Mouse (Mus musculus) inflammation-experienced regulatory T-cells, adult 6 months (primary cell): ENCODE measurements around the gene Gclc. TPM values are rescaled to one million over a fixed set of nuclear protein-coding genes. Genes with fewer than 3 reads are reported as not detected.
"Not testable (repeated sequence)": the region's sequence is repeated elsewhere in the genome, so short reads cannot be mapped to it uniquely, and the experiment has no call there.

Experiments used
- ATAC-seq: one replicate; pipeline ENCODE4 v1.8.0; 2017
- polyA plus RNA-seq, 3 experiments: library from polyadenylated mRNA; unstranded; fragments of 100-300 nt; shearing (Covaris generic); gene quantifications; one replicate each; pipeline ENCODE4 v1.2.1; 2017

Gclc gene
- polyA plus RNA-seq, 3 experiments from 2014 or later: 7.6 to 11.1 (median 10.8) TPM

DNA sequence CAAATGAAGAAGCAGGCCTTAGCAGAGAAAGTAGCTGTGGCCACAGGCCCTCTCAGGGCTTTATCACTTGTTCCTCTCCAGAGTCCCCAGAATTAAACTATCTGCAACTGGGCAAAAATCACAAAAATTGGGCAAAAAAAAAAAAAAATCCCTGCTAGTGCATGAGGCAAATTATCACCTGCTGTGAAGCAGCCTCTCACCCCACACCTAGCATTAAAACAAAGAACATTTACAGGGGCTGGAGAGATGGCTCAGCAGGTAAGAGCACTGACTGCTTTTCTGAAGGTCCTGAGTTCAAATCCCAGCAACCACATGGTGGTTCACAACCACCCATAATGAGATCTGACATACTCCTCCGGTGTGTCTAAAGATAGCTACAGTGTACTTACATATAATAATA, 6.0 kb upstream of the Gclc start:
- not testable (repeated sequence) for ATAC-seq

DNA sequence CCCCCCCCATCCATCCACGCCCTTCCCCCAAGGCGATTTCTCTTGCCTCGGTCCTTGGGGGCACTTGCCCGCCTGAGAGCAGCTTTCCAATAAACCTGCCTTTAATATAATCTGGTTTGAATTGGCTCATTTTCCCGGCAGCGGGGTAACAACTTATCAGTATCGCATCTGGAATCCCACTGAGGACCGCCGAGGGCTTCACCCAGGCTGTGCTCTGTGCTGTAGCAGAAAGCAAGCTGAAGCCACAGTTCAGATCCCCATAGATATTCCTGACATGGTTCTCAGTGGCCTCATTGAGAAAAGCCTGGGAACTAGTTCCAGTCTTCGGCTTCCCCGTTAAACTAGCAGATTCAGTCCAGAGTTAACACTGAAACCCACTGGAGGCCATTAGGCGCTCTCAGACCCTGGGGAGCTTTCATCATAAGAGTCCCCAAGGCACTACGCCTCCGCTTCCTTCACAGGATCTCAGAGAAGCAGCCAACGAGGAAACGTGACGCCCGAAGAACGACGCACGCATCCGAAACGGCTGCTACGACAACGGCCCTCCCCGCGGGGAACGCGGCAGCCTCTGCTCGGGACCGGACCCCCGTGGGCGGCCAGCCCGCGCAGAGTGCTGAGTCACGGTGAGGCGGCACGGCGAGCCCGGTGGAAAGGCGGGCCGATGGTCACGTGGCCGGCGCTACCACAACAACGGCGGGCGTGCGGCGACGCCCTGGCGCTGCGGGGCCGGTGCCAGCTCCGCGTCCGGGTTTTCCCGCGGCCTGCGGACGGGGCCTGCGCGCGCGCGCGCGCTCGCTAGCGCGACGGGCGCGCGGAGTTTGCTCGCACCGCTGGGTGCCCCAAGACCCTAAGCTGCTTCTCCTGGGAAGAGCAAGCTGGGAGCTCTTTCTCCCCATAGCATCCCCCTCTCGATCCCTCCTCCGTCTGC, 3.9 kb upstream of the Gclc start:
- ATAC-seq: peak; percentile 85

GRCm38 (mm10) chr9:77751091-77751521, 3.2 kb upstream of the Gclc start:
- peak; percentile 12 for ATAC-seq

- ATAC-seq: peak; percentile 33
Observed at GRCm38 (mm10) chr9:77754728-77755402, 530 bp downstream of the Gclc start.

GRCm38 (mm10) chr9:77755403-77755784, 1.1 kb downstream of the Gclc start:
- ATAC-seq: no peak

DNA sequence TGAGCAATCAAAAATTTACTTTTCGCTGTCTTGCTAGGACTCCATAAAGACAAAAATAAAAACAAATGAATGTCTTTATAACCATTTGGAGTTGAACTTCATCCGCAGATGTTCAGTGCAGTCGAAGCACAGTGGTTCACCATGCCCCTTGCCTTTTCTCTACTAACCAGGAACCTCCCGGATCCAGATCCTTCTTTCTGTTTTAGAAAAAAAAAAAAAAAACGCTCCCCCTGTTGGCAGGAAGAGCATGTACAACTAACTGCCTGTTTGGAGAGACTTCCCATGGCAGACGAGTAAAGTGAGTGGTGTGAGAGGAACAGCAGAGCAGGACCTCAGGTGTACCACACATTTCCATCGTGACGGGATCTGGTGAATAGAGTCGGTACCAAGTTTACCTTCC, 1.7 kb downstream of the Gclc start:
- ATAC-seq: peak; percentile 49

- ATAC-seq: no peak
Observed at GRCm38 (mm10) chr9:77757331-77757730, 3.0 kb downstream of the Gclc start.

GRCm38 (mm10) chr9:77758481-77758880, 4.1 kb downstream of the Gclc start:
- ATAC-seq: no peak

GRCm38 (mm10) chr9:77759111-77759510, 4.8 kb downstream of the Gclc start:
- no peak for ATAC-seq

- ATAC-seq: no peak
Observed at GRCm38 (mm10) chr9:77759756-77760155, 5.4 kb downstream of the Gclc start.

DNA sequence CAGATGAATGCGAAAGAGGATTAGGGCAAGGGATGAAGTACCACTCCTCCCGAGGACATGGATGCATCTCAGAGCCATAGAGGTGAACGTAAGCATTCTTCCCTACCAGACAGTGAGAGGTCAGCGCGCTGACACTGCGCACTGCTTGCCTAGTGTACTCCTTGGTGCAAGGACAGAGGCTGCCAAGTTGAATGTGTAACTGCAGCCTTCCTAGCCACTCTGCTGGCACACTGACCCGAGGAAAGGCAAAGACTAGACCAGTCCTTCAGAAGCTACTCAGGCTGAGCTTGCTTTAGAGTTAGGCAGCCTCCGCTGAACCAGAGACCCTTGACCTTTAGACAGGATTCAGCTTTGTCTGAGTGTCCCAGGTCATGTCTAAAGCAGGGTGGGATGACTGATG, 11.9 kb downstream of the Gclc start:
- no peak for ATAC-seq

- no peak for ATAC-seq
Observed at GRCm38 (mm10) chr9:77766767-77767166, 12.4 kb downstream of the Gclc start.

DNA sequence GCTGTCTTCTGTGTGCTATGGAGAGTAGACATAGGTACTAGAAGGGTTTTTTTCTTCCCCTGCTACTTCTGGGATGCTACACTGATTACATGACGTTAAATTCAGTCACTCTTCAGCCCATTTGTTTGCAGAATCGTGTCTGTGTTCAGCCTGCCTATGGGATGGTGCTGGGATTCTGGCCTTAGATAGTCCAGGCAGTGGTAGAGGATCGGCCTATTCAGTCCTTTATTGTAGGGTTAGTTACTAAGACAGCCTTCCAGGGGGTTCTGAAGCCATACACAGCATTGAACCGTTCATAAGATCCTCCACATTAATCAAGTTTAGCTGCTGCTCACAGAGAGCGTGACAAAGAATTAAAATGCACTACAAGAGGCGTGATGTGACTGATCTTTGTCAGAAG, 16.6 kb downstream of the Gclc start:
- ATAC-seq: no peak

GRCm38 (mm10) chr9:77771330-77771729, 17.0 kb downstream of the Gclc start:
- no peak for ATAC-seq

DNA sequence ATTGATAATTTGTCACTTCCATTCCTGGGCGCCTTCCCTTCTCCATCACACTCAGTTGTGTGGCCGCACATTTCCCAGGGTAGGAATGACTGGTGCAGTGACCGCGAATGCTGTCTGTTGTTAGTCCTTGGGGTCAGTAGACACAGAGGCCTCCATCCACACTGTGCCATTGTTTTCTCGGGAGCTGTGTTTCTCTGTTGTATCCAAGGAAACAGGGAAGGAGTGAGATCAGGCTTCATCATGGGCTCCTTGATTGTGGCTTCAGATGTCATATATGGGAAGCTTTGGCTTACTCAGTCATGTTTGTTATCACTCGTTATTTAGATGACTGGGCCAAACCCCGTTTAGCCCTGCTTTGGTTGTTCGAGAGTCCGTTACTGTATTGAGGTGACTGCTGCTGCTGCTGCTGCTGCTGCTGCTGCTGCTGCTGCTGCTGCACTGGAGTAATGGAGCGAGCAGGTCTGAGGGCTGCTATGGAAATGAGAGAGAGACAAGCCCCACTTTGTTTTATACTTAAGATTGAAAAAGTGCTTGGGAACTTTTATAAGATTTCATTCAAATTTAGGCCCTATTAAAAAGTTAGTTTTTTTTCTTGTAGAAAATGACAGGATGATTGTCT, 17.5 kb downstream of the Gclc start:
- no peak for ATAC-seq

- no peak for ATAC-seq
Observed at GRCm38 (mm10) chr9:77776720-77777515, 22.6 kb downstream of the Gclc start.

GRCm38 (mm10) chr9:77777622-77778021, 23.3 kb downstream of the Gclc start:
- ATAC-seq: no peak

DNA sequence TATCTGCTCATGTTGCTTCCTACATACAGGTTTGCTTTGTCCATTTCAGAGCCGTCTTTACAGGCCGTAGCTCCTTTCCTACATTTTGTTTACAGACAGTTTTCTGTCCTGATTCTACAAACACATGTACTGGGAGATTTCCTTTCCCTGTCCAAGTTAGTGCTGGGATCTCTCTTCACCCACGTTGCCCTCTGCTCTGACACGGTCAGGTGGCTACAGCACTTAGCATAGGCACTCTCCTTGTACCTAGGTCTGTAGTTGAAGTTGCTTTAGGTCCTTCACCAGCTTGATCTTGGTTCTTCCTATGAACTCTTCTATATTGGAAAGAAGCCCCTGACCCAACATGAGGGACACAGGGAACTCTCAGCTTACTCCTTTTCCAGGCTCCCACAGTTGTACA, 25.4 kb downstream of the Gclc start:
- ATAC-seq: no peak

- no peak for ATAC-seq
Observed at GRCm38 (mm10) chr9:77781453-77782163, 27.3 kb downstream of the Gclc start.

- no peak for ATAC-seq
Observed at GRCm38 (mm10) chr9:77782201-77782600, 27.9 kb downstream of the Gclc start.

GRCm38 (mm10) chr9:77783006-77783405, 28.7 kb downstream of the Gclc start:
- no peak for ATAC-seq

GRCm38 (mm10) chr9:77785466-77785865, 31.1 kb downstream of the Gclc start:
- ATAC-seq: no peak
